Mouse (Mus musculus) myocyte (in vitro differentiated cells): Measurements from ENCODE around the gene Dcaf8.

Source experiments
- MAX ChIP-seq: IDR thresholded peaks from one replicate; pipeline ENCODE4 v1.6.1; 2011; ENCODE audit warnings: low read depth, mild to moderate bottlenecking, control low read depth
- POLR2A ChIP-seq: IDR thresholded peaks from one replicate; pipeline ENCODE4 v1.6.1; 2011; ENCODE audit warnings: low read depth, mild to moderate bottlenecking, control low read depth, moderate library complexity; ENCODE audit not compliant: insufficient read length
- POLR2AphosphoS2 ChIP-seq: IDR thresholded peaks from one replicate; pipeline ENCODE4 v1.6.1; 2011; ENCODE audit warnings: low read depth, control low read depth; ENCODE audit not compliant: insufficient read length
- TCF12 ChIP-seq: IDR thresholded peaks from one replicate; pipeline ENCODE4 v1.6.1; 2011; ENCODE audit warnings: mild to moderate bottlenecking, control low read depth; ENCODE audit not compliant: poor library complexity, insufficient read depth, severe bottlenecking
- USF1 ChIP-seq: IDR thresholded peaks from one replicate; pipeline ENCODE4 v1.6.1; 2011; ENCODE audit warnings: low read depth, mild to moderate bottlenecking, control low read depth, moderate library complexity

DNA sequence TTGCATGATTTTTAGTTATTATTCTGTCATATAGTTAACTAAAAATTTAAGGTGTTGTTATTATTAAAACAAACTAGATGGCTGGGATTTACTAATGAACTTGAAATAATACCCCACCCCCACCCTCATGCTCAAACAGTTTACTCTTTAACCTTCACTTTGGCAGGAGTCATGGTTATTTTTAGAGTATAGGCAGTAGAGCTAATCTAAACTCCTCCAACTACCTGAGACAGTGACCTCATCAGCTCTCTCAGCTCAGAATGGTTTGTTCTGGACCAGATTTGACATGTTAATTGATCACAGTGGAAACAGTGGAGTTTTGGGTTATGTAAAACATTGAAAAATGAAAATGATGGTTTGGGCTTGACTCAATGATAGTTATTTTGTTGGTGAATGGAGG lies 12.6 kb downstream of the Dcaf8 start:
- TF ChIP-seq TCF12 (no peak), MAX (no peak), POLR2A (no peak), POLR2AphosphoS2 (no peak), USF1 (no peak)
